Comparison of ENCODE assay signal across 9 mouse cellular contexts in genomic region chr9:21751347-21751746, GRCm38 (mm10). TPM values are rescaled to one million over a fixed set of nuclear protein-coding genes. Genes with fewer than 3 reads are reported as not detected.
DNase-seq lines count a peak whose midpoint lies in the region; ATAC-seq and TF ChIP-seq lines count a peak whose summit lies in the region.
"Had no signal": no experiment of that assay in that cellular context is flagged by ENCODE, and none has a peak within 500 bp of the region (broad histone marks: within the 10 kb centered on the region; RNA-seq: fewer than 3 reads in every experiment).

No protein-coding gene starts in this region.

- ATAC-seq in midbrain, postnatal 0 days (ENCODE audit: low FRiP score): no peak
- no peak for ATAC-seq in midbrain, embryonic 14.5 days (ENCODE audit: low FRiP score, low TSS enrichment)

- WGBS in midbrain, postnatal 0 days: 73% methylated on average over 6 of the region's 6 CpGs
- WGBS in midbrain, embryonic 14.5 days: 76% methylated on average over 6 of the region's 6 CpGs
- 46% methylated on average over 6 of the region's 6 CpGs for WGBS in small intestine, adult 2 months

- TF ChIP-seq CTCF in midbrain, postnatal 0 days (IDR thresholded peaks at IDR 0.05): peak; percentile 38
- TF ChIP-seq CTCF in small intestine, adult 2 months (IDR thresholded peaks at IDR 0.05; ENCODE audit: extremely low read depth, insufficient read length, insufficient replicate concordance, low read depth, low read length): peak; percentile 33; the same call in 1 of the 2 replicates

- intact Hi-C loops in heart, postnatal 14 days (cut with DNase I): loop anchor here (1.0 to 5.0 kb wide), 2 partner anchors 53 to 54 kb away; no protein-coding TSS in a partner anchor

- H3K27me3 ChIP-seq in midbrain, postnatal 0 days (ENCODE audit: insufficient read depth, low read length): no peaks in the 10 kb centered on the region
- H3K27me3 ChIP-seq in midbrain, embryonic 14.5 days (ENCODE audit: control insufficient read depth, insufficient read depth, low read length): no peaks in the 10 kb centered on the region
- no peaks in the 10 kb centered on the region for H3K27me3 ChIP-seq in small intestine, adult 2 months (ENCODE audit: control insufficient read depth, insufficient read depth, low read length)

- H3K27ac ChIP-seq in midbrain, postnatal 0 days (ENCODE audit: low read depth, low read length): no peak overlapping the region
- H3K27ac ChIP-seq in midbrain, embryonic 14.5 days (replicated peaks; ENCODE audit: low read depth, low read length): no peak overlapping the region
- H3K27ac ChIP-seq in small intestine, adult 2 months (ENCODE audit: insufficient read depth, low read depth, low read length): no peak overlapping the region

- no peak overlapping the region for H3K9ac ChIP-seq in midbrain, postnatal 0 days (replicated peaks; ENCODE audit: low read length, poor library complexity, severe bottlenecking)
- no peak overlapping the region for H3K9ac ChIP-seq in midbrain, embryonic 14.5 days (replicated peaks; ENCODE audit: low read length)

- no peak overlapping the region for H3K4me3 ChIP-seq in midbrain, postnatal 0 days (ENCODE audit: low read depth, low read length)
- H3K4me3 ChIP-seq in midbrain, embryonic 14.5 days (replicated peaks; ENCODE audit: low read depth, low read length): no peak overlapping the region
- H3K4me3 ChIP-seq in small intestine, adult 2 months (ENCODE audit: low read depth, low read length): no peak overlapping the region

- no peaks in the 10 kb centered on the region for H3K4me1 ChIP-seq in midbrain, postnatal 0 days (ENCODE audit: insufficient read depth, low read length)
- no peaks in the 10 kb centered on the region for H3K4me1 ChIP-seq in midbrain, embryonic 14.5 days (ENCODE audit: control insufficient read depth, insufficient read depth, low read length)
- H3K4me1 ChIP-seq in small intestine, adult 2 months (ENCODE audit: control insufficient read depth, insufficient read depth, insufficient read length, low read length): peaks cover 19% of the 10 kb centered on the region

- H3K36me3 ChIP-seq in midbrain, postnatal 0 days (ENCODE audit: insufficient read depth, low read length): peaks cover 28% of the 10 kb centered on the region
- peaks cover 39% of the 10 kb centered on the region for H3K36me3 ChIP-seq in midbrain, embryonic 14.5 days (ENCODE audit: control insufficient read depth, insufficient read depth, low read length)
- H3K36me3 ChIP-seq in small intestine, adult 2 months (ENCODE audit: control insufficient read depth, insufficient read depth, low read length): peaks cover 42% of the 10 kb centered on the region

- H3K4me2 ChIP-seq in midbrain, postnatal 0 days (ENCODE audit: low read depth, low read length, poor library complexity, severe bottlenecking): no peak overlapping the region
- no peak overlapping the region for H3K4me2 ChIP-seq in midbrain, embryonic 14.5 days (ENCODE audit: low read length)

- no peak for TF ChIP-seq POLR2A in small intestine, adult 2 months (IDR thresholded peaks at IDR 0.05; ENCODE audit: low read depth, low read length)

- peak; percentile 49 to 55 for DNase-seq in cerebellum, adult 18-20 months
- no peak for DNase-seq in cerebellum, postnatal 4 days (ENCODE audit: low spot score in 2 of 2)
- DNase-seq in midbrain, postnatal 0 days (ENCODE audit: low spot score): peak; percentile 20
- no peak for DNase-seq in midbrain, embryonic 14.5 days
- DNase-seq in heart, postnatal 14 days: peak; percentile 37 to 58
- DNase-seq in urinary bladder, postnatal 10 days (ENCODE audit: low spot score): no peak
- no peak for DNase-seq in right cerebral cortex, postnatal 36 days (ENCODE audit: low spot score in 2 of 2)
- DNase-seq: layer of hippocampus, adult 9-11 months had no signal

- no peaks in the 10 kb centered on the region for H3K9me3 ChIP-seq in midbrain, postnatal 0 days (ENCODE audit: low read length)
- no peaks in the 10 kb centered on the region for H3K9me3 ChIP-seq in midbrain, embryonic 14.5 days (ENCODE audit: control insufficient read depth, low read length)

RNA-seq across cellular contexts. Expression of gene Spc24, which starts 8.8 kb away (rescaled TPM):
- 5.5 and 6.6 TPM in 2 replicates for total RNA-seq in midbrain, postnatal 0 days (2014; rRNA removed)
- polyA plus RNA-seq in midbrain, postnatal 0 days (2015; fragmentation: Nextera tagmentation; extraction: Ambion mirVana): 6.3 and 8.2 TPM in 2 replicates
- 19.9 and 21.4 TPM in 2 replicates for polyA plus RNA-seq in midbrain, embryonic 14.5 days (2014; fragmentation: Nextera tagmentation; extraction: Ambion mirVana)
- 1 to 10 TPM; 4.7 to 6.5 TPM for total RNA-seq in heart, postnatal 14 days (2021)
- polyA plus RNA-seq in small intestine, adult 2 months (2012; rRNA removed): 11.0 and 22.6 TPM in 2 replicates

RNA-seq across cellular contexts. Expression of gene Ldlr, which starts 28.1 kb away (rescaled TPM):
- total RNA-seq in midbrain, postnatal 0 days (2014; rRNA removed): 16.7 and 27.7 TPM in 2 replicates
- 9.6 and 10.3 TPM in 2 replicates for polyA plus RNA-seq in midbrain, postnatal 0 days (2015; fragmentation: Nextera tagmentation; extraction: Ambion mirVana)
- 8.2 and 9.4 TPM in 2 replicates for polyA plus RNA-seq in midbrain, embryonic 14.5 days (2014; fragmentation: Nextera tagmentation; extraction: Ambion mirVana)
- 1 to 10 TPM; 3.4 to 3.8 TPM for total RNA-seq in heart, postnatal 14 days (2021)
- 37.2 and 58.9 TPM in 2 replicates for polyA plus RNA-seq in small intestine, adult 2 months (2012; rRNA removed)

RNA-seq across cellular contexts. Expression of gene Kank2, which starts 47.2 kb away (rescaled TPM):
- total RNA-seq in midbrain, postnatal 0 days (2014; rRNA removed): 14.9 and 15.2 TPM in 2 replicates
- 2.9 TPM in 2 replicates for polyA plus RNA-seq in midbrain, postnatal 0 days (2015; fragmentation: Nextera tagmentation; extraction: Ambion mirVana)
- polyA plus RNA-seq in midbrain, embryonic 14.5 days (2014; fragmentation: Nextera tagmentation; extraction: Ambion mirVana): 0.66 and 2.7 TPM in 2 replicates
- total RNA-seq in heart, postnatal 14 days (2021): 10 to 100 TPM; 52.6 to 53.3 TPM
- 23.0 and 24.8 TPM in 2 replicates for polyA plus RNA-seq in small intestine, adult 2 months (2012; rRNA removed)

Comparison
In these comparisons a context has a peak if more than half of its experiments do, and no peak if none do; other contexts are left out.
1. DNase-seq: peak in cerebellum, adult 18-20 months (2 of 2), midbrain, postnatal 0 days (single experiment) and heart, postnatal 14 days (2 of 2); none in cerebellum, postnatal 4 days (0 of 2), midbrain, embryonic 14.5 days (single experiment), urinary bladder, postnatal 10 days (single experiment) and right cerebral cortex, postnatal 36 days (0 of 2).